Mouse (Mus musculus) thymus, adult 2 months (tissue): Measurements from ENCODE around the gene Gm5737. TPM values are rescaled to one million over a fixed set of nuclear protein-coding genes. Genes with fewer than 3 reads are reported as not detected.

Experiments used
- DNase-seq: peaks from one replicate; pipeline ENCODE4 v3.0.0; 2021
- H3K27ac ChIP-seq: fragments of 200-500 bp; 2 replicates; pipeline ENCODE4 v1.5.1; 2012; ENCODE audit warnings: low read length, control low read depth; ENCODE audit not compliant: control insufficient read depth, insufficient read depth
- H3K27me3 ChIP-seq: fragments of 200-500 bp; 2 replicates; pipeline ENCODE4 v1.6.1; 2012; ENCODE audit warnings: mild to moderate bottlenecking, low read length, moderate library complexity, mixed read lengths; ENCODE audit not compliant: control insufficient read depth, insufficient read depth
- H3K36me3 ChIP-seq: fragments of 200-500 bp; 2 replicates; pipeline ENCODE4 v1.6.1; 2012; ENCODE audit warnings: mild to moderate bottlenecking, low read length, moderate library complexity; ENCODE audit not compliant: control insufficient read depth, insufficient read depth
- H3K4me1 ChIP-seq: fragments of 200-500 bp; replicated peaks from 2 replicates; pipeline ENCODE4 v1.6.1; 2012; ENCODE audit warnings: low read length; ENCODE audit not compliant: control insufficient read depth, insufficient read depth
- H3K4me3 ChIP-seq: fragments of 200-500 bp; 2 replicates; pipeline ENCODE4 v1.5.1; 2012; ENCODE audit warnings: mild to moderate bottlenecking, low read length, control low read depth, moderate library complexity; ENCODE audit not compliant: control insufficient read depth, insufficient read depth
- CTCF ChIP-seq: fragments of 200-500 bp; IDR thresholded peaks from 2 replicates; pipeline ENCODE4 v1.5.1; 2012; ENCODE audit warnings: mild to moderate bottlenecking, control low read depth, low read length, moderate library complexity, borderline replicate concordance; ENCODE audit not compliant: control insufficient read depth, poor library complexity, insufficient read depth; ENCODE audit errors: extremely low read depth
- POLR2A ChIP-seq: fragments of 200-500 bp; IDR thresholded peaks from 2 replicates; pipeline ENCODE4 v1.6.1; 2012; ENCODE audit warnings: mild to moderate bottlenecking, low read length, control low read depth, moderate library complexity; ENCODE audit not compliant: control insufficient read depth, poor library complexity, insufficient read depth; ENCODE audit errors: extremely low read depth
- WGBS: fragments of 180-500 bp; shearing (Covaris S2); methylation state at CpG from one replicate; pipeline ENCODE4 v1.1.7; 2018; 5-methylcytosine and 5-hydroxymethylcytosine counted together
- polyA plus RNA-seq: library from polyadenylated mRNA; depleted of rRNA; stranded (reverse); fragments of >200 nt; gene quantifications from 2 replicates; pipeline ENCODE4 v1.2.3, GENCODE M21; 2012

The Gm5737 gene
- polyA plus RNA-seq, 1 experiment, result 0.08 TPM

GRCm38 (mm10) chr7:120850165-120850564, 38.0 kb downstream of the Gm5737 start:
- no peak for DNase-seq

GRCm38 (mm10) chr7:120859854-120860253, 47.7 kb downstream of the Gm5737 start:
- WGBS, result 88% methylated on average over 11 of the region's 11 CpGs
- TF ChIP-seq CTCF (no peak), POLR2A (no peak)
- Histone ChIP-seq H3K36me3 (no peaks in the 10 kb centered on the region), H3K27ac (no peak overlapping the region; the same call in none of the 2 replicates), H3K4me1 (peaks cover 31% of the 10 kb centered on the region), H3K4me3 (no peak overlapping the region), H3K27me3 (no peaks in the 10 kb centered on the region)
- DNase-seq, result no peak

More at GRCm38 (mm10) chr7:120850165-120850564, 38.0 kb downstream of the Gm5737 start:
- Histone ChIP-seq H3K27me3 (no peaks in the 10 kb centered on the region), H3K36me3 (no peaks in the 10 kb centered on the region), H3K4me1 (peaks cover 42% of the 10 kb centered on the region), H3K27ac (no peak overlapping the region), H3K4me3 (no peak overlapping the region)
- 83% methylated on average over 3 of the region's 3 CpGs for WGBS
- no peak for TF ChIP-seq POLR2A
- TF ChIP-seq CTCF, result no peak

DNA sequence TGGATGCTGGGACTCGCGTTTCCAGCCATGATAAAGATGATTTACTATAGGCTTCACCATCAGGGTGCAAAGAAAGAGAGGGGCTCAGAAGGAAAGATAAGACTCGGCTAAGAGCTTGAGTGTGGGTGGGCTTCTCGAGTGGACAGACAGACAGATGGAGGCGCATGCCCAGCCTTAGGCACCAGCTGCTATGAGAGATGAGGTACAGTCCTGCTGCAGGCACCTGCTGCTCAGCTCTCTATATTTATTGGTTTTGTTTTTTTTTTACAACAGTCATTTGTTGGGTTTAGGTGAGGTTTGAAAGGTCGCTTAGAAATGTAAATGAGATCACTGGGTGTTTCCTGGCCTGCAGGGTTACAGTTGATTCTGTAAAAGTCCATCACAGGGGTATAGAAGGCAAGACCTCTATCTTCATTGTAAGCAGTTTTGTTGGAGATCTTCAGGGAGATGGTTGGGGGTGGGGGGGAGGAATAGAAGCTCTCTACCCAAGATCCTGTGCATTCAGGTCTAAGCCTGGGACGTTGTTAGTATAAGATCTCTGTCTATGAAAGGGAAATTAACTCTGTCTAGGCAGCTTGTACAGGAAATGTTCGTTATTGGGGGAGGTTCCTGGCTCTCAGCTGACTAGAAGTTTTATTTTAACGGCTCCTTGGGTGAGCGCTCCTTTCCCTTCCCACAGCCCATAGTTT, 48.8 kb downstream of the Gm5737 start:
- Histone ChIP-seq H3K27ac (peak overlapping the region; percentile 95), H3K4me3 (no peak overlapping the region), H3K27me3 (no peaks in the 10 kb centered on the region), H3K4me1 (peaks cover 36% of the 10 kb centered on the region), H3K36me3 (no peaks in the 10 kb centered on the region)
- TF ChIP-seq POLR2A (no peak), CTCF (no peak)
- peak; percentile 32 for DNase-seq
- WGBS, result 17% methylated on average over 10 of the region's 10 CpGs

DNA sequence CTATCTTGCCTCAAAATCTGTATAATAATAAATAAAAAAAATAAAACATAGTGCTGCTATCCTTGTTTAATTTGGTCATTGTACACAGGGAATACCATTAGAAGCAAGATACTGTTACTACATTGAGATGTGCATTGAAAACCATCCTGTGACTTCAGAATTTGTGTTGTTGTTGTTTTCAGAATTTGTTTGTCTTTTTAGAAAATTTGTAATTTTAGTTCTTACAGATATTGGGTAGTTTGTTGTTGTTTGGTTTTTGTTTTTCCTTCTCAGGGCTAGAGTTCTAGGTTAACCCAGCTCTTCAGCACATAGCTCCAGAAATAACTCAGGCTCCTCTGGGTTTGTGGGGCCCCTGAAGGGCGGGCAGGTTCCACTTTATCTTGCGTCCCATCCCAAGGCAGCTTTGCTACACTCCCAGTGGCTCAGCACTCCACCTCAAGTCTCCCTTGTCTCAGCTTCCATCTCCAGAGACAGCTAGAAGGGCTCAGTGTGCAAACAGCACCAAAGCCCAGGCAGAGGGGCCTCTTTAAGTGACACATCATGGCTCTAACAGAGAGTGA, 49.4 kb downstream of the Gm5737 start:
- H3K4me3 ChIP-seq, result no peak overlapping the region
- H3K4me1 ChIP-seq, result peaks cover 33% of the 10 kb centered on the region
- peak overlapping the region; percentile 73 for H3K27ac ChIP-seq
- no peak for DNase-seq
- no peaks in the 10 kb centered on the region for H3K36me3 ChIP-seq
- H3K27me3 ChIP-seq, result no peaks in the 10 kb centered on the region
- TF ChIP-seq CTCF (no peak), POLR2A (no peak)
- WGBS, result 10% methylated on average over 2 of the region's 2 CpGs

DNA sequence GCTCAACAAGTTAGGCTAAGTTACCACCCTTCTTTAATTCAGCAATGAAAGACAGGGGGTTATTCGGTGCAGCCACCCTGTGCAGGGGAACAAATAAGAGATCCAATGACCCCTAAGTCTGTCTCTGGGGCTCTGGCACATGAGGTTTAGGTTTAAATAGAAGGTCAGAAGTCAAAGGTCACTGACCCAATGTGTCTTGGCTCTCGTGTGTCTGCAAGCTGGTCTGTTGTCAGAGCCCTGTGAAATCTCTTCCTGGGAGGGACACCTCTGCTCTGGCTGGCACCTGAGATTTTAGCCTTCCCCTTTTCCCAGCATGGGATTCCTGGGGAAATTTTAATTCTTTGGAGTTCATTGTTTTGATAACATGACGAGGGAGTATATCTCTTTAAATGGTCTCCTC, 50.0 kb downstream of the Gm5737 start:
- Histone ChIP-seq H3K4me3 (no peak overlapping the region), H3K4me1 (peaks cover 30% of the 10 kb centered on the region), H3K27me3 (no peaks in the 10 kb centered on the region), H3K27ac (peak overlapping the region; percentile 73), H3K36me3 (no peaks in the 10 kb centered on the region)
- TF ChIP-seq POLR2A (no peak), CTCF (no peak)
- WGBS, result 64% methylated on average over 3 of the region's 3 CpGs
- DNase-seq, result no peak

- WGBS, result 84% methylated on average over 7 of the region's 7 CpGs
- H3K4me1 ChIP-seq, result peaks cover 33% of the 10 kb centered on the region
Observed at GRCm38 (mm10) chr7:120862626-120863025, 50.5 kb downstream of the Gm5737 start.

More at GRCm38 (mm10) chr7:120862626-120863025, 50.5 kb downstream of the Gm5737 start:
- TF ChIP-seq CTCF, result no peak
- no peak for TF ChIP-seq POLR2A
- Histone ChIP-seq H3K4me3 (no peak overlapping the region), H3K36me3 (no peaks in the 10 kb centered on the region), H3K27ac (no peak overlapping the region), H3K27me3 (no peaks in the 10 kb centered on the region)
- DNase-seq, result no peak
